Mouse (Mus musculus) brown adipose tissue, adult 24 weeks (tissue): ENCODE data around the gene Cpa1. TPM values are rescaled to one million over a fixed set of nuclear protein-coding genes. Genes with fewer than 3 reads are reported as not detected.

Source experiments
- H3K27ac ChIP-seq: fragments of 200-500 bp; replicated peaks from 2 replicates; pipeline ENCODE4 v1.5.1; 2012; ENCODE audit warnings: low read depth, mild to moderate bottlenecking, low read length
- H3K4me1 ChIP-seq: fragments of 200-500 bp; 2 replicates; pipeline ENCODE4 v1.6.1; 2012; ENCODE audit warnings: low read length, mixed read lengths; ENCODE audit not compliant: control insufficient read depth, insufficient read depth, insufficient read length
- H3K4me3 ChIP-seq: fragments of 200-500 bp; 2 replicates; pipeline ENCODE4 v1.5.1; 2012; ENCODE audit warnings: low read depth, mild to moderate bottlenecking, low read length, moderate library complexity; ENCODE audit not compliant: insufficient read depth
- polyA plus RNA-seq: library from polyadenylated mRNA; stranded (reverse); fragments of >200 nt; gene quantifications from 2 replicates; pipeline ENCODE4 v1.2.4, GENCODE M21; 2012; ENCODE audit not compliant: missing spikeins, insufficient read depth, insufficient read length

Cpa1 gene
- not detected in 2 replicates for polyA plus RNA-seq

DNA sequence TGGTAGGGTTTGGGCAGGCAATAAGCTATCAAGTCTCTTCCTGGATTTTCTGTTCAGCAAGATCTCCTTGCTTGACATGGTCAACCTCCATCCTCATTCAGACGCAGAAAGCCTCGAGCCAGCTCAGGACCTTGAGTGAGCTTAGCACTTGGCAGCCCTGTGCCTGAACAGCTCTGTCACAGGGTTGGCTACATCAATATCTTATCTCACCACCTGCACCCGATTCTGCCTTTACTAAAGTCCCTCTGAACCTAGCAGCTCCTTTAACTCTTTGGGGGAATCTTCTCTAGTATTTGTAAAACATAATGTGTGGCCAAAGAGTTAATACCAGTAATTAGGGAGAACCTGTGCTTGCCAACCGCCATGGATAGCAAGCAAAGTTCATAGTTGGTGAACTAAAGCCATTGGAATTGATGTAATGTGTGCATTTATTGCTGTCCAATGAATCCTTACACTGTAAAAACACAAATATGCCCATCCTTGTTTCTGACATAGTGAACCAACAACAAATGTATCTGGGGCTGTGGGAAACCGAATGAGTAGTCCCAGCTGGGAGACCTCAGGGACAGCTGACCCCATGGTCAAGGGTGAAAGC lies at the start of gene Cpa1:
Cpa1 (plus strand) TSS at position 545 of the 595 bp plus-strand sequence.
- Histone ChIP-seq H3K27ac (no peak within 1 kb of the TSS), H3K4me1 (peaks cover 3% of the 10 kb centered on the region), H3K4me3 (no peak within 1 kb of the TSS)

DNA sequence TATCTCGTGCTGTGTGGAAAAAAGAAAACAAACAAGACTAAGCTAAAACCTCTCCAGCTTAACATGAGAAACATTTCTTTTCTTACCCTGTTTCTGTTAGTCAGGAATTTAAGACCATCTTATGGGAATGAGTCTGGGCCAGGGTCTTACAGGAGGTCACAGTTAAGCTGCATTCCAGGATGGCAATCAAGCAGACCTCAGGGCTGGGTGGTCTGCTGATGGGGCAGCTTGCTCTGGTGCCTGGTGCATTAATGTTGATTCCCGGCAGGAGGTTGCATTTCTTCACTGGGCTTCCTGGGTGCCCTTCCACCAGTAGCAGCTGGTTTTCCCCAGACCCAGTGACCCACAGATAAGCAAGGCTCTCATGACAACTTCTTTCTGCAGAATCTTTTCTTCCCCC lies 49.2 kb upstream of the Cpa1 start:
- no peaks in the 10 kb centered on the region for H3K4me1 ChIP-seq
- H3K27ac ChIP-seq: no peak overlapping the region
- no peak overlapping the region for H3K4me3 ChIP-seq

DNA sequence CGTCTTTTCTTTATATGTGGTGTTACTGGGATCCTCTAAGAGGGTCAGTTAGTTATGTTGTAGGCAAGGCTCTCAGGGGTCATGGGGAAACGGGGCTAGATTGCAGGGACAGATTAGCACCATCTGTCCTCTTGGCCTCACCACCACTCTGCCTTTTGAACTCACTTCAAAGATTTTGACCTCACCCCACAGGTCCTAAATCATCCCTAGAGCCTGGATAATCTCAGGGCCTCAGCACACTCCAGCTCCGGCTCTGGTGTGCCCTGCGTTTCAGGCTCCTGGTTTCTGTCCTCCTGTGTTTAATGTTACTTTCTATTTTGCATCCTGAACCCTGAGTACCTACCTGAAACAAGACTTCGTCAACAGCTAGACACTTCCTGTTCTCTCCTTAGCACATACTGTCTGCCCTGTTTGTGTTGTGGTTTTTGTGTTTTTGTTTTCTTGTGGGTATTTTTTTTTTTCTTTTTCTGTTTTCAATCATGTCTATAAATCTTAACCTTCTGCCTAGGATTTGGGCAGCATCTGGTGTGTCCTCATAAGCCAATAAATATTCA lies 47.1 kb upstream of the Cpa1 start:
- H3K4me3 ChIP-seq: no peak overlapping the region
- no peak overlapping the region for H3K27ac ChIP-seq
- no peaks in the 10 kb centered on the region for H3K4me1 ChIP-seq

DNA sequence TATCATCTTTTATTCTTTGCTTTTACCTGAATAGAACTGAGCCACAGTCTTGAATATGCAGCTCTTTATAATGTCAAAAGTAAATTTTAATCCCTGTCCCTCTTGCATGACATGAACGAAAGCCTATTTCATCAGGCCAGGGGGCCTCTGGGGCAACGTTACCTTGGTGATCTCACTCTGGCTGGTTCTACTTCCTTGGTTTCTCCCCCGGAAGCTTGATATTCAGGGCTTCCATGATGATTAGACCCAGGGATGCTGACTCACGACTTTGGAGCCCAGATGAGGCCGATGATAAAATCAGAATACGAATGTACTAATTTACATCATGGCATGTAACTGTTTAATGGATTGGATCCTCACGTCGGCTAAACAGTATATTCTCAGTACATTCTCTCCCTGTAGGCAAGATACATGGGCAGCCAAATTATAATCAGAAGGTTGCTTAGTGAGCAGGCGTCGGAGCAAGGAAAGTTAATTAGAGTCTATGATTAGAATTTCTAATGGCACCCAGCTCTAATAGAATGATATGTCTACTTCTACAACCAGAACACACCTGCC lies 46.5 kb upstream of the Cpa1 start:
- Histone ChIP-seq H3K4me3 (no peak overlapping the region), H3K4me1 (no peaks in the 10 kb centered on the region), H3K27ac (no peak overlapping the region)

DNA sequence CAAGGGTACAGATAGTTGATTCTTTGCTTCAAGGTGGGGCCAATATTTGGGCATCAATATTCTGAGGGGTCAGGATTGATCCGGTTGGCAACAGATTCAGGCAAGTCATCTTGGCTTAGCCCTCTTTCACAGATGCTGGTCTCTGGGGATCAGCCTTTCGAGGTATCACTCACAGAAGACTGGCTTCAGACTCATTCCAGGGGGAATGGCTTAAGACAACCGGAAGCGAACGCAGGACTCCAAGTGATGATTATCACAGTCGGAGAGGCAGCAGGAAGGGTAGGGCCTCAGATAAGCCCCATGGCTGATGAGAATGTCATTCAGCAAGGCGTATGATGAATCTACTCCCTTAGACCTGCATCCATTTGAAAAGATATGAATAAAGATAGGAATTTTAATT lies 44.7 kb upstream of the Cpa1 start:
- no peak overlapping the region for H3K27ac ChIP-seq
- H3K4me3 ChIP-seq: no peak overlapping the region
- no peaks in the 10 kb centered on the region for H3K4me1 ChIP-seq

DNA sequence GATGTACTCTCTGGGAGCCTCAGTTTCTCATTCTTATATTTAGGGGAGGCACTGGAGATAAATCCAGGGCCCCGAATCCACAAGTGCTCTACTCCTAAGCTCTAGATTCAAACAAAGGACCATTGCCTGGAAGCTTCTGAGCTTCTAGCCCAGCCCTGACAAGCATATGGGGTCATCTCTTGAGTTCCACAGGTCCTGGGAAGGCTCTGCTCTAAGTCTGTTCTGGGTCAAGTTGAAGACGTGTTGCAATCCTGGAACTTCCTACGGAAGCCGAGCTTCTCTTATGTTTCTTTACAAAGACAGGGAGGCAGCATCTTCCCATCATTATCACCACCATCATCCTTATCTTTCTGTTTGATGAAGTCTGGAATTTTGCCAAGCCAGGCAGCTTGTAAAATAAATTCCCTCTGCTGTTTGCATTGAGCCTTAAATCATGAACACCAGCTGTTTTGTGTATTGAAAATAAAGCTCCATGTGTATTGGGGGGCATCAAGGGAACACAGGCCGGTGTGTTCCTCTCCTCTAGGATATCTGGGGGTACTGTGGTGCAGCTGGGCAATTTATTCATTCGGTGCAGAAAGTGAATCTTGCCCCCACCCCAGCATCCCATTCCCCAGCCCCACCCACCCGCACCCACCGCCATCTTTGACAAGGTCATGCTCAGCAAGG lies 42.7 kb upstream of the Cpa1 start:
- H3K4me1 ChIP-seq: no peaks in the 10 kb centered on the region
- H3K27ac ChIP-seq: no peak overlapping the region
- H3K4me3 ChIP-seq: no peak overlapping the region

DNA sequence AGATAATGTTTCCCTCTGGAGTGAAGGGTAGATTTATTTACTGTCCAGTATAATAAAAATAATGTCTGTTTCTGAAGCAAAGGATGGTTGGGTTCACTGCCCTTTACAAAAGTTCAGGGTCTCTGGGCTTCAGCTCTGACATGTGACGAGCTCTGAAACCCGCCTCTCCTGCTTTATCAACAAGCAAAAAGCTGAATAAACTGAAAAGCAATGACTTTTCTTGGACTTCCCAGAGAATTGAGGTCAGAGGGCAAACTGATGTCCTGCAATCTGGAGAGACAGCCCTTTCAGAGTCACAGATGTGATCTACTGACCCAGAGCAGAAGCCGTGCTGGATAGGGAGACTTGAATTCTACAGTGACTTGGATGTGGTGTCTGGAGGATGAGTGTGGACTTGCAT lies 39.0 kb upstream of the Cpa1 start:
- Histone ChIP-seq H3K27ac (no peak overlapping the region), H3K4me1 (no peaks in the 10 kb centered on the region), H3K4me3 (no peak overlapping the region)

DNA sequence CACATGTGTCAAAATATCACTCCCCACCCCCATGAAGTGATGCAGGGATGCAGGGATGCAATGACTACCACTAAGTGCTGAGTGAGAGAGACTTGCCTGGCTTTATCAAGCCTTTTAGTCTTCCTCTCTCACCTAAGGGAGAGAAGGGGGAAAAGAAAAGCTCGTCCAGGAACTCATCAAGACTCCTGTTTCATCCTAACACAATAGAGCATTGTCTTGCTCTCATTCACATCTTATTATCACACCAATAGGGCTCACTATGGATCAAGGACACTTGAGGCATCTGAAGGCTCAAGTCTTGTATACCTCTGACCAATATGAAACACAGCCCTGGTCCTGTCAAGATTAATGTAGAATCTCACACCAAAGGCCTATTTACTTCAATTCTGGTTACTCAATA lies 38.0 kb upstream of the Cpa1 start:
- H3K4me1 ChIP-seq: no peaks in the 10 kb centered on the region
- H3K4me3 ChIP-seq: no peak overlapping the region
- no peak overlapping the region for H3K27ac ChIP-seq

DNA sequence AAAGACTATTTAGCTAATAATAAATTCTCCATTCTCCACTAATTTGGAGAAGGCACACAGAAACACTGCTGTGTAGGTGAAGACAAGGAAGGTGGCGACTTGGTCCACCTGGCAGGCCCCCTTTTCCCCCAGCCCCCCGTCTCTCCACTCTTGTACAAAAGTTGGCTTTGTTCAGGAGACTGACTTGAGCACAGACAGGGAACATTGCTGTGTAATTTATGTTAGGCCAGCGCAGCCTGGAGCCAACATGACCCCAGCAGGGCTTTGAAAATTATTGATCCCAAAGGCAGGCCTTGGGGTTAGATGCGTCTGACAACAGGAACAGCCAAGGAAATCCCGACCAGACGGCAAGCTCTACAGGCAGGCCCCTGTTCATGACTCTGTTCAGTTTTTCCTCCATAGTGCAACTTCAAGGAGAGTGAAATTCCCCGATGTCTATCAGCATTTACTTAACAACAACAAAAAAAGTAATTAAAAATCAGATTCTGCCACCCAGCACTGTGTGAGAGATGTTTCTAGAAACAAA lies 34.6 kb upstream of the Cpa1 start:
- H3K4me3 ChIP-seq: no peak overlapping the region
- H3K4me1 ChIP-seq: no peaks in the 10 kb centered on the region
- H3K27ac ChIP-seq: no peak overlapping the region

DNA sequence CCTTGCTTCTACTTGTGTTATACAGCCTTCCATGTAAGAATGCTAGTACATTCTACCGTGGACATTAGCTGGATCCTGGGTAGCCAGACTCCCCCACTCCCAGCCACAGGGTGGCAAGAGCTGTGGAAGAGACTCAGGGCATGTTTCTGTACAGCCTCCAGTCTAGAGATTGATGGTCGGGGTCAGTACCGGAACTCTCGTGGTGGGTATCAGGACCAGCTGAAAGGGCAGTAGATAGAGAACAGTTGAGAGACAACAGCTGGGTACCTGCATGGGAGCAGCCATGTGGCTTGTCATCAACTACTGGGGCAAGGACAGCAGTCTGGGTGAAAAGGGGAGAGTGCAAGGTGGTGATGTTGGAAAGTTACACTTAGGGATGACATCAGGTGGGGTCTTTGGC lies 33.9 kb upstream of the Cpa1 start:
- H3K4me3 ChIP-seq: no peak overlapping the region
- H3K4me1 ChIP-seq: no peaks in the 10 kb centered on the region
- no peak overlapping the region for H3K27ac ChIP-seq

DNA sequence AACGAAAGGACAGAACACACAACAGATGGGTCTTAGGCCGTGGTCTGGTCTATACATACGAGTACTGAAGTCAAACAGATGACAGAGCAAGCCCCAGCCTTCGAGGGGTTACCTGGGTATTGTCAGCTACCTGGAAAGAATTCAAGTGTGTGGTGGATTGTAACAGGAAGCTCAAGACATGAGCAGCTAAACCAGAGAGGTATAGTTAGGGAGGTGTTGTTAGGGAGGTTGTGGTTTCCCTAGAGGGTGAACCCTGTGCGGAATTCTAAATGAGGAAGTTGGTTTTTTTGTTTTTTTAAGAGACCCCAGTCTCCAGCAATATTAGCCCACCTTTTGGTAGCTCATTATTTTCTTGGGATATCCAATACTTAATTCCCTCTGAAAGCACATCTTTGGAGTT lies 33.3 kb upstream of the Cpa1 start:
- no peaks in the 10 kb centered on the region for H3K4me1 ChIP-seq
- H3K4me3 ChIP-seq: no peak overlapping the region
- no peak overlapping the region for H3K27ac ChIP-seq

DNA sequence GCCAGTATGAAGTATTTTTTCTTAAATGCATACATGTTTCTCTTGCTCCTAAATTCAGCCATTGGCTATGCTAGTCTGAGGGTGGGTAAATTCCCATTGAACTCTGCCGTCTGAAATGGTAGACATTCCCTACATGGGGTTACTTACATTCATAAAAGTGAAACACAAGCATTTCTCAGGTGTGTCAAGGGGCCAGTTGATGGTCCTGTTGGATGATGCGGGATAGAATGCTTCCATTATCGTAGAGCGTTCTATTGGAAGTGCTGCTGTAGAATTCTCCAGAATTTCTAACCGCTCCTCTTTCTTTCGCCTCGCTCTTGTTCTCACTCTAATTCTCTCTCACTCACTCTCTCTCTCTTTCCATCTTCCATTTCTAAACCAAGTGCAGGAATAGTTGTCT lies 28.3 kb upstream of the Cpa1 start, which contains the start of gene Cpa5:
Cpa5 (plus strand) TSS at position 301 of the 400 bp plus-strand sequence.
- no peak within 1 kb of the TSS for H3K27ac ChIP-seq
- H3K4me3 ChIP-seq: no peak within 1 kb of the TSS
- no peaks in the 10 kb centered on the region for H3K4me1 ChIP-seq

DNA sequence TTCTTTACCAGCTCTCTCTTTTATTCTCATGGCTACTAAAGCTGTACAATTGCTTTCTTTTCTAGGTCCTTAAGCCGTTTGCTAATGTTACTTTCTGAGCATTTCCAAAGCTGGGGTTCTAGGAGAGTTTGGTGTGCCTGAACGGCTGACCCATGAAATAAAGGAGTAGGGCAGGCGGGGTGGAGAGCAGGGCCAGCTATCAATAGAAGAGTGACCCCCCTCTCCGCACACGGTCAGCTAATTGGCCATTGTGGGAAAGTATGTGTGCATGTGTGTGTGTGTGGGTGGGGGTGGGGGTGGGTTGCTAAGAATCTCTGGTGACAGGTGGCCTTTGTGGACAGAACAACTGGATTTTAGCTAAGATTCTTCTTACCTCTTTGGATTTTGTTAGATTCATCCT lies 27.8 kb upstream of the Cpa1 start:
- Histone ChIP-seq H3K27ac (no peak overlapping the region), H3K4me3 (no peak overlapping the region), H3K4me1 (no peaks in the 10 kb centered on the region)

DNA sequence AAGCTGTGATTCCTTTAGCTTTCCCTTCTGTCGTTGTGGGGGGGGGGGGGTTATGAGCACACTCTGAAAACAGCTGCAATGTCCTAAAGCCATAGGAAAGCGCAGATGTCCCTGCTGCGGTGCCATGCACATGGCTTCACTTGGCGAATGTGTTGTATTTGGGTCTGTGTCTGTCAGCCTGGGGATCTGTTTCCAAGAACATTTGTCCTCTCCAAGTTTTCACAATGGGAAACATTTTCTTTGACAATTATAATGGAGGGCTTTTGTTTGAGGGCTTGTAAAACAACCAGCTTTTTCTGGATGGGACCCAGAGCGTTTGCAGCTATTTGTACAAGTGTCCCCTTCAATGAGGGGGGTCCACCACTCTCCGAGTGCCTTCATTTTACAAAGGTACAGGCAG lies 24.8 kb upstream of the Cpa1 start:
- Histone ChIP-seq H3K4me1 (no peaks in the 10 kb centered on the region), H3K4me3 (no peak overlapping the region), H3K27ac (no peak overlapping the region)

DNA sequence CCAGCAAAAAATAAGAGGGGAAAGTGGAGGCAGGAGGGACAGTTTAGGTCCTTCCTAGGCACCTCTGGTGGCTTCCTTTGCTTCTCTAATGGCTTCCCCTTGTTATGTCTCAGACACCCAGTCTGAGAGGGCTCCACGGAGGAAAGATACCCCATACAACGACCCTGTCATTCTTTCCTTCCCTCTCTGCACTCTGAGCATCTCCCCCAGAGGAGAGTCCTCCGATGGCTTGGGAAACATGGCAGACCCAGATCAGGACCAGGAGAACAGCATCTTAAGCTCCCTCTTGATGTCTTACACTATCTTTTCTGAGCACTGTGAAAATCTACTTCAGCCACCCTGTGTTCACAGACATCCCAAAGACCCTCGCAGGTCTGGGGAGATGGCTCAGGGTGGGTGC lies 23.3 kb upstream of the Cpa1 start:
- no peaks in the 10 kb centered on the region for H3K4me1 ChIP-seq
- no peak overlapping the region for H3K27ac ChIP-seq
- no peak overlapping the region for H3K4me3 ChIP-seq
